Mouse (Mus musculus) testis, adult 2 months (tissue): ENCODE measurements around the gene Sirt7. TPM values are rescaled to one million over a fixed set of nuclear protein-coding genes. Genes with fewer than 3 reads are reported as not detected.

ENCODE experiments used
- H3K27ac ChIP-seq: fragments of 200-500 bp; 2 replicates; pipeline ENCODE4 v1.5.1; 2012; ENCODE audit warnings: low read depth, low read length; ENCODE audit not compliant: control insufficient read depth, insufficient read depth
- H3K27me3 ChIP-seq: fragments of 200-500 bp; 2 replicates; pipeline ENCODE4 v1.6.1; 2012; ENCODE audit warnings: mild to moderate bottlenecking, low read length, moderate library complexity; ENCODE audit not compliant: control insufficient read depth, insufficient read depth
- H3K36me3 ChIP-seq: fragments of 200-500 bp; 2 replicates; pipeline ENCODE4 v1.6.1; 2012; ENCODE audit warnings: mild to moderate bottlenecking, low read length; ENCODE audit not compliant: control insufficient read depth, insufficient read depth
- H3K4me1 ChIP-seq: fragments of 200-500 bp; 2 replicates; pipeline ENCODE4 v1.6.1; 2012; ENCODE audit warnings: low read length; ENCODE audit not compliant: control insufficient read depth, insufficient read depth
- H3K4me3 ChIP-seq: fragments of 200-500 bp; 2 replicates; pipeline ENCODE4 v1.5.1; 2012; ENCODE audit warnings: low read depth, mild to moderate bottlenecking, low read length, moderate library complexity, mixed read lengths; ENCODE audit not compliant: control insufficient read depth
- CTCF ChIP-seq: fragments of 200-500 bp; IDR thresholded peaks from 2 replicates; pipeline ENCODE4 v1.5.1; 2012; ENCODE audit warnings: low read depth, mild to moderate bottlenecking, inconsistent platforms, low read length, moderate library complexity; ENCODE audit not compliant: control insufficient read depth, insufficient read depth, insufficient replicate concordance
- POLR2A ChIP-seq: fragments of 200-500 bp; IDR thresholded peaks from 2 replicates; pipeline ENCODE4 v1.6.1; 2012; ENCODE audit warnings: low read depth, mild to moderate bottlenecking, inconsistent platforms, low read length, moderate library complexity; ENCODE audit not compliant: control insufficient read depth
- polyA plus RNA-seq: library from polyadenylated mRNA; depleted of rRNA; stranded (reverse); fragments of >200 nt; gene quantifications from 2 replicates; pipeline ENCODE4 v1.2.3, GENCODE M21; 2012

Sirt7 gene
- polyA plus RNA-seq, 1 experiment: 23.9 TPM

GRCm38 (mm10) chr11:120622805-120623204 is 2.2 kb downstream of the Sirt7 start:
- Histone ChIP-seq H3K27ac (no peak overlapping the region), H3K4me3 (no peak overlapping the region), H3K27me3 (no peaks in the 10 kb centered on the region), H3K36me3 (no peaks in the 10 kb centered on the region), H3K4me1 (peaks cover 17% of the 10 kb centered on the region)
- TF ChIP-seq CTCF: no peak
- no peak for TF ChIP-seq POLR2A

GRCm38 (mm10) chr11:120620195-120620594 is 4.8 kb downstream of the Sirt7 start:
- H3K4me3 ChIP-seq: no peak overlapping the region
- H3K27ac ChIP-seq: no peak overlapping the region
- H3K36me3 ChIP-seq: no peaks in the 10 kb centered on the region

GRCm38 (mm10) chr11:120618619-120619535 is 6.2 kb downstream of the Sirt7 start:
- Histone ChIP-seq H3K4me1 (peaks cover 15% of the 10 kb centered on the region), H3K4me3 (no peak overlapping the region), H3K36me3 (no peaks in the 10 kb centered on the region), H3K27me3 (no peaks in the 10 kb centered on the region), H3K27ac (no peak overlapping the region)
- TF ChIP-seq POLR2A: no peak
- TF ChIP-seq CTCF: no peak

More at GRCm38 (mm10) chr11:120620195-120620594, 4.8 kb downstream of the Sirt7 start:
- peaks cover 17% of the 10 kb centered on the region for H3K4me1 ChIP-seq
- no peaks in the 10 kb centered on the region for H3K27me3 ChIP-seq
- TF ChIP-seq CTCF (no peak), POLR2A (0 out of 2 replicates have a peak, but pooled peaks have one; percentile 6)

GRCm38 (mm10) chr11:120617519-120618112 is 7.4 kb downstream of the Sirt7 start, which contains the start of gene Pcyt2:
Pcyt2 (minus strand) TSS chr11:120617936.
- Histone ChIP-seq H3K27ac (peak within 1 kb of the TSS; percentile 87), H3K36me3 (no peaks in the 10 kb centered on the region; the same call in 1 of the 2 replicates), H3K27me3 (no peaks in the 10 kb centered on the region), H3K4me1 (peaks cover 15% of the 10 kb centered on the region), H3K4me3 (peak within 1 kb of the TSS; percentile 89)
- TF ChIP-seq CTCF (no peak), POLR2A (peak; percentile 83)

- no peaks in the 10 kb centered on the region; the same call in 1 of the 2 replicates for H3K36me3 ChIP-seq
- H3K27ac ChIP-seq: peak overlapping the region; percentile 87
These were observed 8.3 kb downstream of the Sirt7 start for GRCm38 (mm10) chr11:120616617-120617294.

GRCm38 (mm10) chr11:120615606-120616203 is 9.3 kb downstream of the Sirt7 start:
- no peaks in the 10 kb centered on the region for H3K27me3 ChIP-seq
- H3K36me3 ChIP-seq: no peaks in the 10 kb centered on the region; the same call in 1 of the 2 replicates
- no peak overlapping the region for H3K4me3 ChIP-seq
- peaks cover 15% of the 10 kb centered on the region for H3K4me1 ChIP-seq
- no peak overlapping the region for H3K27ac ChIP-seq
- no peak for TF ChIP-seq POLR2A
- TF ChIP-seq CTCF: no peak

More at GRCm38 (mm10) chr11:120616617-120617294, 8.3 kb downstream of the Sirt7 start:
- Histone ChIP-seq H3K4me1 (peaks cover 15% of the 10 kb centered on the region), H3K27me3 (no peaks in the 10 kb centered on the region), H3K4me3 (peak overlapping the region; percentile 89)
- TF ChIP-seq POLR2A (no peak), CTCF (no peak)

- Histone ChIP-seq H3K36me3 (no peaks in the 10 kb centered on the region; the same call in 1 of the 2 replicates), H3K27ac (no peak overlapping the region), H3K27me3 (no peaks in the 10 kb centered on the region), H3K4me1 (peaks cover 15% of the 10 kb centered on the region), H3K4me3 (no peak overlapping the region)
- TF ChIP-seq POLR2A: no peak
- no peak for TF ChIP-seq CTCF
These were observed 9.9 kb downstream of the Sirt7 start for GRCm38 (mm10) chr11:120615167-120615566.
